Mouse (Mus musculus) forebrain, embryonic 11.5 days (tissue): ENCODE measurements around the gene Eef1akmt3. TPM values are rescaled to one million over a fixed set of nuclear protein-coding genes. Genes with fewer than 3 reads are reported as not detected.
"Not testable (repeated sequence)": the region's sequence is repeated elsewhere in the genome, so short reads cannot be mapped to it uniquely, and the experiment has no call there.

Source experiments
- ATAC-seq: fragments of 200-750 bp; cut with Nextera tagmentation; replicated peaks from 2 replicates; pipeline ENCODE4 v1.8.0; 2017; ENCODE audit warnings: moderate TSS enrichment; ENCODE audit not compliant: low FRiP score
- DNase-seq: peaks from one replicate; pipeline ENCODE4 v3.0.0-alpha.2; 2017; ENCODE audit warnings: low spot score
- H3K27ac ChIP-seq: fragments of 300-500 bp; sonication (generic); 2 replicates; pipeline ENCODE4 v1.5.1; 2014; ENCODE audit warnings: low read depth, low read length
- H3K27me3 ChIP-seq: fragments of 300-500 bp; sonication (generic); 2 replicates; pipeline ENCODE4 v1.6.1; 2014; ENCODE audit warnings: mild to moderate bottlenecking, low read length, mixed read lengths; ENCODE audit not compliant: control insufficient read depth, insufficient read depth
- H3K36me3 ChIP-seq: fragments of 300-500 bp; sonication (generic); 2 replicates; pipeline ENCODE4 v1.6.1; 2014; ENCODE audit warnings: mild to moderate bottlenecking, low read length, moderate library complexity, mixed read lengths; ENCODE audit not compliant: control insufficient read depth, insufficient read depth
- H3K4me1 ChIP-seq: fragments of 300-500 bp; sonication (generic); replicated peaks from 2 replicates; pipeline ENCODE4 v1.6.1; 2014; ENCODE audit warnings: low read length, mixed read lengths; ENCODE audit not compliant: control insufficient read depth, insufficient read depth
- H3K4me2 ChIP-seq: fragments of 300-500 bp; sonication (generic); 2 replicates; pipeline ENCODE4 v1.6.1; 2014; ENCODE audit warnings: low read depth, mild to moderate bottlenecking, low read length, moderate library complexity, mixed read lengths; ENCODE audit not compliant: severe bottlenecking
- H3K4me3 ChIP-seq: fragments of 300-500 bp; sonication (generic); 2 replicates; pipeline ENCODE4 v1.5.1; 2014; ENCODE audit warnings: low read depth, low read length
- H3K9ac ChIP-seq: fragments of 300-500 bp; sonication (generic); 2 replicates; pipeline ENCODE4 v1.6.1; 2014; ENCODE audit warnings: low read length
- H3K9me3 ChIP-seq: fragments of 300-500 bp; sonication (generic); 2 replicates; pipeline ENCODE4 v1.6.1; 2016; ENCODE audit warnings: low read length, mixed read lengths; ENCODE audit not compliant: control insufficient read depth
- WGBS: fragments of 180-500 bp; shearing (Covaris S2); extraction: QIAGEN DNeasy Blood & Tissue Kit; methylation state at CpG from one replicate; pipeline ENCODE4 v1.1.7; 2014; 5-methylcytosine and 5-hydroxymethylcytosine counted together
- polyA plus RNA-seq: library from polyadenylated mRNA; unstranded; fragments of >200 nt; fragmentation: Nextera tagmentation; extraction: Ambion mirVana; gene quantifications from 2 replicates; pipeline ENCODE4 v1.2.1, GENCODE M21; 2014

The Eef1akmt3 gene
- polyA plus RNA-seq, 1 experiment from 2014 or later, result 0.11 TPM

GRCm38 (mm10) chr10:127075080-127075479, 33.8 kb upstream of the Eef1akmt3 start, which contains the start of gene Agap2:
TSS of gene Agap2 (plus strand) at chr10:127075284.
- ATAC-seq (no peak), DNase-seq (peak; percentile 51)
- H3K4me2 ChIP-seq, result no peak within 1 kb of the TSS
- no peak within 1 kb of the TSS for H3K27ac ChIP-seq
- WGBS, result 62% methylated on average over 9 of the region's 9 CpGs
- H3K9me3 ChIP-seq, result no peaks in the 10 kb centered on the region
- peaks cover 18% of the 10 kb centered on the region for H3K27me3 ChIP-seq
- no peak within 1 kb of the TSS for H3K4me3 ChIP-seq
- no peak within 1 kb of the TSS for H3K9ac ChIP-seq
- H3K36me3 ChIP-seq, result no peaks in the 10 kb centered on the region
- H3K4me1 ChIP-seq, result peaks cover 14% of the 10 kb centered on the region; the same call in 1 of the 2 replicates

- Histone ChIP-seq H3K9ac (no peak overlapping the region), H3K4me1 (peaks cover 11% of the 10 kb centered on the region; the same call in 1 of the 2 replicates), H3K36me3 (no peaks in the 10 kb centered on the region), H3K4me3 (no peak overlapping the region), H3K27me3 (peaks cover 8% of the 10 kb centered on the region; the same call in 1 of the 2 replicates), H3K27ac (no peak overlapping the region), H3K9me3 (no peaks in the 10 kb centered on the region), H3K4me2 (no peak overlapping the region)
- DNase-seq (no peak), ATAC-seq (no peak)
- 86% methylated on average over 1 of the region's 1 CpGs for WGBS
These were observed 32.7 kb upstream of the Eef1akmt3 start for GRCm38 (mm10) chr10:127073981-127074380.

DNA sequence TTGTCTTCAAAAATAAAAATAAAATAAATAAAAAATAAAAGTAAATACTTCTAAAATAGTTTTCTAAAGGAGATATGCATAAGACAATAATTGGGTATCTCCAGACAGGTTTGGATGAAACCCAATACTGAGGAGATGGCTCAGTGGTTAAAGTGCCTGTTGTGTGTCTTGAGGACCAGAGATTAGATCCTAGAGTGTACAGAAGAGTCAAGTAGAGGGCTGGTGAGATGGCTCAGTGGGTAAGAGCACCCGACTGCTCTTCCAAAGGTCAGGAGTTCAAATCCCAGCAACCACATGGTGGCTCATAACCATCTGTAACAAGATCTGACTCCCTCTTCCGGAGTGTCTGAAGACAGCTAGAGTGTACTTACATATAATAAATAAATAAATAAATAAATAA, 31.7 kb upstream of the Eef1akmt3 start:
- WGBS, result 87% methylated on average over 2 of the region's 2 CpGs
- not testable (repeated sequence) for H3K9ac ChIP-seq, H3K4me2 ChIP-seq, H3K4me3 ChIP-seq, H3K9me3 ChIP-seq, H3K27me3 ChIP-seq, H3K36me3 ChIP-seq, H3K27ac ChIP-seq, ATAC-seq, DNase-seq
- H3K4me1 ChIP-seq, result peaks cover 14% of the 10 kb centered on the region; the same call in 1 of the 2 replicates

GRCm38 (mm10) chr10:127072270-127072669, 31.0 kb upstream of the Eef1akmt3 start:
- H3K27ac ChIP-seq, ATAC-seq, H3K4me2 ChIP-seq, DNase-seq, H3K4me3 ChIP-seq, H3K36me3 ChIP-seq, H3K9ac ChIP-seq, H3K9me3 ChIP-seq, H3K27me3 ChIP-seq: not testable (repeated sequence)
- H3K4me1 ChIP-seq, result peaks cover 13% of the 10 kb centered on the region; the same call in 1 of the 2 replicates
- 95% methylated on average over 4 of the region's 4 CpGs for WGBS

GRCm38 (mm10) chr10:127071203-127071602, 29.9 kb upstream of the Eef1akmt3 start:
- Histone ChIP-seq H3K4me1 (peaks cover 13% of the 10 kb centered on the region; the same call in 1 of the 2 replicates), H3K27ac (no peak overlapping the region), H3K36me3 (peaks cover 16% of the 10 kb centered on the region), H3K9me3 (no peaks in the 10 kb centered on the region), H3K4me3 (peak overlapping the region; percentile 59), H3K27me3 (0 out of 2 replicates have a peak, but pooled peaks cover 2% of the 10 kb centered on the region), H3K4me2 (peak overlapping the region; percentile 81), H3K9ac (peak overlapping the region; percentile 86; the same call in 1 of the 2 replicates)
- ATAC-seq (no peak), DNase-seq (no peak)
- 83% methylated on average over 9 of the region's 9 CpGs for WGBS

DNA sequence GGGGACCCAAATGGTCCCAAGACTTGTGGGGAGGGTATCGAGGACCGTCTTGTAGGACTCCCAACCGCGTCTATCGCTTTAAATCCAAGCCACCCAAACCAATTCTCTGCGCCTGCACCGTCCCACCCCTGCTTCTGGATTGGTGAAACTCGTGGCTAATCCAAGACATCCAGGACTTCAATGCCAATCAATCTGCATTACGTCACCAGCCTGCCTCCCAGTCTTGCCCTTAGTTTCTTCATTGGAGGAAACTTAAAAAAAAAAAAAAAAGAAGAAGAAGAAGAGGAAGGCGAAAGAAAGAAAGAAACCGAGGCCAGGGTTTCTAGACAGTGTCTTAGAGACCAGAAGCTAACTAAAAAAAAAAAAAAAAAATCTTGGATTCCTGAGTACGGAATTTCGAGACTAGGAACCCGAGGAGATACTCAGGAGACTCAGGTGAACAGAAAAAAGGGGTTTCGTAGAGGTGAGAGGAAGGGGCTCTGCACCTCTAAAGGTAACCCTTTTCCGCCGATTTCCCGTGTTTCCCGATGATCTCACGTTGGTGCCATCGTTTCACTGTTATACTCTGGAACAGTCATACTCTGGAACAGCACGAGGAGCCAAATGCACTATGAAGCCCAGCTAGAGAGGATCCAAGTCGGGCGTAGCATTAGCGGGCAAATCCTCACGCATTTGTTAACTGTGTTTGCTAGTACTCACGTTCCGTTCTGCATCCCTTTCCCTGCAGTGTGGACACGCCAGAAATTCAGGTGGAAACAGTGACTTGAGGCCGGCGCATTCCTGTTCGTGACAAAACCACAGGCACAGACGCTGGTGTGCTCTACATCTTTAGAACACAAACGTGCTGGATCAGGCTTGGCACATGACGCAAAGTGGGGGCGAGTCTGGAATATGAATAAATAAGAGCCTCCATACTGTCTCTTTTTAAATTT, 29.1 kb upstream of the Eef1akmt3 start, which contains the start of gene Tspan31:
Gene Tspan31, minus strand, starts transcription at position 75 of the 932 bp plus-strand sequence.
- ATAC-seq (peak; percentile 88), DNase-seq (peak; percentile 90)
- Histone ChIP-seq H3K9ac (peak within 1 kb of the TSS; percentile 86), H3K36me3 (peaks cover 24% of the 10 kb centered on the region), H3K4me2 (peak within 1 kb of the TSS; percentile 81), H3K27me3 (no peaks in the 10 kb centered on the region), H3K4me3 (peak within 1 kb of the TSS; percentile 59), H3K4me1 (peaks cover 13% of the 10 kb centered on the region; the same call in 1 of the 2 replicates), H3K27ac (peak within 1 kb of the TSS; percentile 79), H3K9me3 (no peaks in the 10 kb centered on the region)
- 3% methylated on average over 36 of the region's 36 CpGs for WGBS

GRCm38 (mm10) chr10:127069281-127070189, 28.2 kb upstream of the Eef1akmt3 start:
- no peaks in the 10 kb centered on the region for H3K27me3 ChIP-seq
- peak overlapping the region; percentile 79 for H3K27ac ChIP-seq
- H3K4me2 ChIP-seq, result peak overlapping the region; percentile 81
- peak overlapping the region; percentile 56 for H3K9ac ChIP-seq
- peak; percentile 63 for DNase-seq
- H3K4me1 ChIP-seq, result peaks cover 13% of the 10 kb centered on the region; the same call in 1 of the 2 replicates
- peak; percentile 78 for ATAC-seq
- peaks cover 31% of the 10 kb centered on the region for H3K36me3 ChIP-seq
- WGBS, result 9% methylated on average over 30 of the region's 30 CpGs
- peak overlapping the region; percentile 59 for H3K4me3 ChIP-seq
- no peaks in the 10 kb centered on the region for H3K9me3 ChIP-seq
